Mouse (Mus musculus): ENCODE measurements around the gene Fgf18. TPM values are rescaled to one million over a fixed set of nuclear protein-coding genes. Genes with fewer than 3 reads are reported as not detected.
A peak's percentile ranks its signal among the peaks of the same experiment; 100 is the strongest.

Fgf18 gene
- polyA plus RNA-seq, 1 experiment from 2014 or later = 7.2 TPM

DNA sequence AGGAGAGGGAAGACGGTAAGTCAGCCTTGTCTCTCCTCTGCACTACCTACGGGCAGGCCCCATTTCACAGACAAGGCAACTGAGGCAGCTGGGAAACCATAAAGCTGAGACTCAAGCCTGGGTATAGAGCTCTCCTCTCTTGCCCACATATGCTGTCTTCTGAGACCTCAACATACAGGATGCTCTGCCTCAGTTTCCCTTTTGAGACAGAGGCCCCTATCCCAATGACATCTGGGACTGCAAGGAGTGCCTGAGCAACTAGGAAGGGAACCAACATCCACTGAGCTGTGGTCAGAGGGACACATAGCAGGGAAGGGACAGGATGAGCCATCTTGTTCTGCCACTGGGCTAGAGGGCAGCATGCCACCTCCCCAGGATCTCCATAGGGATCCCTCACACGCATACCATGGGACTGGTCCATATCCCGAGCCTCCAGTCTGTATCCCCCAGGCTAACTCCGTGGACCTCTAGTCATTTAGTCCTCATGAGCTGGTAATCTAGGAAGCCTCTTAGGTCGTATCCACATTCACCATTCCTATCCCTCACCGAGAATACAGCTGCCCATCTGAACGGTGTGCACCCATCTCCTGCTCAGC is 12.7 kb downstream of the Fgf18 start:
- no peak overlapping the region for H3K4me3 ChIP-seq (ENCODE audit: low read length)
- H3K36me3 ChIP-seq (ENCODE audit: control insufficient read depth, insufficient read depth, low read length) = no peaks in the 10 kb centered on the region
- H3K4me2 ChIP-seq (ENCODE audit: low read length) = no peak overlapping the region
- WGBS = 86% methylated on average over 8 of the region's 8 CpGs
- H3K27me3 ChIP-seq (replicated peaks; ENCODE audit: control insufficient read depth, insufficient read depth, low read length) = no peaks in the 10 kb centered on the region
- H3K4me1 ChIP-seq (ENCODE audit: control insufficient read depth, insufficient read depth, low read depth, low read length) = no peaks in the 10 kb centered on the region
- H3K9me3 ChIP-seq (ENCODE audit: control insufficient read depth, low read length) = no peaks in the 10 kb centered on the region
- H3K9ac ChIP-seq (ENCODE audit: low read depth, low read length) = no peak overlapping the region
- H3K27ac ChIP-seq (ENCODE audit: low read depth, low read length) = no peak overlapping the region
- ATAC-seq = no peak

- H3K9ac ChIP-seq (ENCODE audit: low read depth, low read length) = no peak overlapping the region
- no peaks in the 10 kb centered on the region for H3K4me1 ChIP-seq (ENCODE audit: control insufficient read depth, insufficient read depth, low read depth, low read length)
- whole genome bisulfite sequencing = 51% methylated on average over 8 of the region's 8 CpGs
- H3K27me3 ChIP-seq (replicated peaks; ENCODE audit: control insufficient read depth, insufficient read depth, low read length) = no peaks in the 10 kb centered on the region
- H3K9me3 ChIP-seq (ENCODE audit: control insufficient read depth, low read length) = no peaks in the 10 kb centered on the region
- no peak for ATAC-seq
- H3K4me3 ChIP-seq (ENCODE audit: low read length) = no peak overlapping the region
- no peak overlapping the region for H3K4me2 ChIP-seq (ENCODE audit: low read length)
- H3K27ac ChIP-seq (ENCODE audit: low read depth, low read length) = no peak overlapping the region
- no peaks in the 10 kb centered on the region for H3K36me3 ChIP-seq (ENCODE audit: control insufficient read depth, insufficient read depth, low read length)
These were observed 14.4 kb downstream of the Fgf18 start for GRCm38 (mm10) chr11:33132619-33133338.

GRCm38 (mm10) chr11:33127058-33127457 is 20.1 kb downstream of the Fgf18 start:
- no peaks in the 10 kb centered on the region for H3K36me3 ChIP-seq (ENCODE audit: control insufficient read depth, insufficient read depth, low read length)
- H3K9me3 ChIP-seq (ENCODE audit: control insufficient read depth, low read length) = no peaks in the 10 kb centered on the region
- H3K4me3 ChIP-seq (ENCODE audit: low read length) = no peak overlapping the region
- no peak for ATAC-seq
- no peaks in the 10 kb centered on the region for H3K27me3 ChIP-seq (replicated peaks; ENCODE audit: control insufficient read depth, insufficient read depth, low read length)
- no peak overlapping the region for H3K9ac ChIP-seq (ENCODE audit: low read depth, low read length)
- H3K4me2 ChIP-seq (ENCODE audit: low read length) = no peak overlapping the region
- H3K4me1 ChIP-seq (ENCODE audit: control insufficient read depth, insufficient read depth, low read depth, low read length) = peaks cover 5% of the 10 kb centered on the region
- H3K27ac ChIP-seq (ENCODE audit: low read depth, low read length) = no peak overlapping the region

- Histone ChIP-seq H3K9me3 (ENCODE audit: control insufficient read depth, low read length) (no peaks in the 10 kb centered on the region), H3K9ac (ENCODE audit: low read depth, low read length) (peak overlapping the region; percentile 41; the same call in 1 of the 2 replicates), H3K4me2 (ENCODE audit: low read length) (peak overlapping the region; percentile 47), H3K27me3 (replicated peaks; ENCODE audit: control insufficient read depth, insufficient read depth, low read length) (no peaks in the 10 kb centered on the region), H3K4me3 (ENCODE audit: low read length) (peak overlapping the region; percentile 23), H3K36me3 (ENCODE audit: control insufficient read depth, insufficient read depth, low read length) (peaks cover under 1% of the 10 kb centered on the region; the same call in 1 of the 2 replicates), H3K4me1 (ENCODE audit: control insufficient read depth, insufficient read depth, low read depth, low read length) (peaks cover 5% of the 10 kb centered on the region), H3K27ac (ENCODE audit: low read depth, low read length) (no peak overlapping the region)
- ATAC-seq = peak; percentile 55; the same call in 1 of the 2 replicates
- WGBS = 3% methylated on average over 33 of the region's 37 CpGs
These were observed 24.5 kb downstream of the Fgf18 start for GRCm38 (mm10) chr11:33122575-33123268.

DNA sequence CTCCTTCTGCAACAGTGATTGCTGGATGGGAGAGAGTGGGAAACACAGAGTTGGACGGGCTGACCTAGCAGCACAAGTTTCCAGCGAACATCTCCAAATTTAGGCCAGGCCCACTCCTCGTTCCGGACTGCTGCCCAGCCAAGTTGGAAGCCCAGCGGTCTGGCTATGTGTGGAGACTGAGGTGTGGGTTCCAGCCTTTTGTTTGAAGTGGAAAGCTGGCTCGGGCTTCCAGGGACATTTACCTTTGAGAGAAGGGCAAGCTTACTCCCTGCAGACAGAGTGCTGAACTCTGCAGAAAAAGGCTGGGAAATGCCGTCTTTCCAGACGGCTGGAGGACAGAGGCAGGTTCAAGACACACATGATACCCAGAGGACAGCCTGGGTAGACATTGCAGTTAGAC is 27.6 kb downstream of the Fgf18 start:
- WGBS = 71% methylated on average over 8 of the region's 8 CpGs
- H3K27ac ChIP-seq (ENCODE audit: low read depth, low read length) = no peak overlapping the region
- peaks cover 3% of the 10 kb centered on the region; the same call in 1 of the 2 replicates for H3K36me3 ChIP-seq (ENCODE audit: control insufficient read depth, insufficient read depth, low read length)
- H3K4me2 ChIP-seq (ENCODE audit: low read length) = no peak overlapping the region
- no peak overlapping the region for H3K4me3 ChIP-seq (ENCODE audit: low read length)
- no peak overlapping the region for H3K9ac ChIP-seq (ENCODE audit: low read depth, low read length)
- ATAC-seq = no peak
- peaks cover 5% of the 10 kb centered on the region for H3K4me1 ChIP-seq (ENCODE audit: control insufficient read depth, insufficient read depth, low read depth, low read length)
- H3K9me3 ChIP-seq (ENCODE audit: control insufficient read depth, low read length) = no peaks in the 10 kb centered on the region
- no peaks in the 10 kb centered on the region for H3K27me3 ChIP-seq (replicated peaks; ENCODE audit: control insufficient read depth, insufficient read depth, low read length)

DNA sequence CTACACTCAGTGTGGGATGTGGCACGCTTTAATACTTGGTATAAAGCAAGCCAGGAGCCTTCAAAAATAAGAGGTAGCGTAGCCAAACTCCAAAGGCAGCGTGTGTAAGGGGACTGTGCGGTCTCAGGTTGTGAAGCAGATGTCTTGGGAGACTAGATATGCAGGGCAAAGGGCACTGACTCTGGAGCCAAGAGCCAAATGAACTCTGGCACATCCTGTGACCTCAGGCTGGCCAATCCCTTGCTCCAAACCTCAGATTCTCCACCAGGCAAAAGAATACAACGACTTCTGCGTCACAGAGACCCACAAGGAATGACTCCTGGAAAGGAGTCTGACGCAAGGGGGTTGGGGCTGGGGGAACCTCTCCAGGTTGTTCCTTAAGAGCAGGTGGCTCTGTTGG is 28.1 kb downstream of the Fgf18 start:
- WGBS = 84% methylated on average over 7 of the region's 7 CpGs
- H3K4me1 ChIP-seq (ENCODE audit: control insufficient read depth, insufficient read depth, low read depth, low read length) = peaks cover 5% of the 10 kb centered on the region
- peaks cover 3% of the 10 kb centered on the region; the same call in 1 of the 2 replicates for H3K36me3 ChIP-seq (ENCODE audit: control insufficient read depth, insufficient read depth, low read length)

GRCm38 (mm10) chr11:33118480-33118879 is 28.7 kb downstream of the Fgf18 start:
- H3K27me3 ChIP-seq (replicated peaks; ENCODE audit: control insufficient read depth, insufficient read depth, low read length) = no peaks in the 10 kb centered on the region
- peaks cover 5% of the 10 kb centered on the region for H3K4me1 ChIP-seq (ENCODE audit: control insufficient read depth, insufficient read depth, low read depth, low read length)
- H3K9me3 ChIP-seq (ENCODE audit: control insufficient read depth, low read length) = no peaks in the 10 kb centered on the region
- ATAC-seq = no peak
- H3K27ac ChIP-seq (ENCODE audit: low read depth, low read length) = no peak overlapping the region
- no peak overlapping the region for H3K4me2 ChIP-seq (ENCODE audit: low read length)
- no peak overlapping the region for H3K9ac ChIP-seq (ENCODE audit: low read depth, low read length)
- H3K4me3 ChIP-seq (ENCODE audit: low read length) = no peak overlapping the region
- WGBS = 72% methylated on average over 6 of the region's 6 CpGs
- peaks cover 3% of the 10 kb centered on the region; the same call in 1 of the 2 replicates for H3K36me3 ChIP-seq (ENCODE audit: control insufficient read depth, insufficient read depth, low read length)

More for the DNA sequence above, 28.1 kb downstream of the Fgf18 start:
- Histone ChIP-seq H3K27ac (ENCODE audit: low read depth, low read length) (no peak overlapping the region), H3K9me3 (ENCODE audit: control insufficient read depth, low read length) (no peaks in the 10 kb centered on the region), H3K4me3 (ENCODE audit: low read length) (no peak overlapping the region), H3K27me3 (replicated peaks; ENCODE audit: control insufficient read depth, insufficient read depth, low read length) (no peaks in the 10 kb centered on the region), H3K9ac (ENCODE audit: low read depth, low read length) (no peak overlapping the region), H3K4me2 (ENCODE audit: low read length) (no peak overlapping the region)
- no peak for ATAC-seq

- H3K4me1 ChIP-seq (ENCODE audit: control insufficient read depth, insufficient read depth, low read depth, low read length) = no peaks in the 10 kb centered on the region
- H3K9me3 ChIP-seq (ENCODE audit: control insufficient read depth, low read length) = no peaks in the 10 kb centered on the region
- WGBS = 77% methylated on average over 3 of the region's 3 CpGs
- H3K9ac ChIP-seq (ENCODE audit: low read depth, low read length) = no peak overlapping the region
- no peak overlapping the region for H3K4me3 ChIP-seq (ENCODE audit: low read length)
- 0 out of 2 replicates have a peak, but pooled peaks have one; percentile 18 for ATAC-seq
- no peaks in the 10 kb centered on the region for H3K27me3 ChIP-seq (replicated peaks; ENCODE audit: control insufficient read depth, insufficient read depth, low read length)
- H3K4me2 ChIP-seq (ENCODE audit: low read length) = no peak overlapping the region
- H3K27ac ChIP-seq (ENCODE audit: low read depth, low read length) = no peak overlapping the region
- H3K36me3 ChIP-seq (ENCODE audit: control insufficient read depth, insufficient read depth, low read length) = peaks cover 3% of the 10 kb centered on the region; the same call in 1 of the 2 replicates
These were observed 31.4 kb downstream of the Fgf18 start for GRCm38 (mm10) chr11:33115796-33116195.

- Histone ChIP-seq H3K27me3 (replicated peaks; ENCODE audit: control insufficient read depth, insufficient read depth, low read length) (no peaks in the 10 kb centered on the region), H3K9me3 (ENCODE audit: control insufficient read depth, low read length) (no peaks in the 10 kb centered on the region), H3K36me3 (ENCODE audit: control insufficient read depth, insufficient read depth, low read length) (no peaks in the 10 kb centered on the region), H3K9ac (ENCODE audit: low read depth, low read length) (no peak overlapping the region), H3K27ac (ENCODE audit: low read depth, low read length) (no peak overlapping the region), H3K4me1 (ENCODE audit: control insufficient read depth, insufficient read depth, low read depth, low read length) (no peaks in the 10 kb centered on the region), H3K4me3 (ENCODE audit: low read length) (no peak overlapping the region), H3K4me2 (ENCODE audit: low read length) (no peak overlapping the region)
- peak; percentile 56; the same call in 1 of the 2 replicates for ATAC-seq
- WGBS = 15% methylated on average over 1 of the region's 1 CpGs
These were observed 34.8 kb downstream of the Fgf18 start for GRCm38 (mm10) chr11:33112407-33112806.
